Mouse (Mus musculus) left cerebral cortex, postnatal 14 days (tissue): ENCODE results near the gene Lzts2. TPM values are rescaled to one million over a fixed set of nuclear protein-coding genes. Genes with fewer than 3 reads are reported as not detected.
A peak's percentile ranks its signal among the peaks of the same experiment; 100 is the strongest.

Experiments used
- DNase-seq, 2 experiments: peaks; one replicate each; pipeline ENCODE4 v3.0.0; 2021 to 2022; ENCODE audit warnings: low spot score in 2 of 2, mixed read lengths in 1 of 2
- intact Hi-C: fragments of 180-260 bp; cut with DNase I; formaldehyde crosslinking; loops from one replicate; pipeline ENCODE4 v1.15.1; 2025
- long read RNA-seq, 2 experiments: library from polyadenylated mRNA; stranded (forward); transcript quantifications; one replicate each; pipeline ENCODE4 v2.0.0; 2021
- total RNA-seq, 2 experiments: library from RNA; stranded (reverse); gene quantifications; 2 replicates each; pipeline ENCODE4 v1.2.3; 2021

Gene Lzts2
- total RNA-seq, result 10 to 100 TPM; 28.9 to 31.6 TPM
- long read RNA-seq, experiment 1, transcript Lzts2-202 (5 exons, 2,694 nt), result major isoform, 29 of 56 reads
- long read RNA-seq, experiment 1, partial matches to known transcripts, result 12 of 56 reads
- long read RNA-seq, experiment 1, other reads (novel, unspliced or antisense), result 11 of 56 reads
- long read RNA-seq, experiment 2, transcript Lzts2-202 (5 exons, 2,694 nt), result major isoform, 22 of 38 reads
- long read RNA-seq, experiment 2, partial matches to known transcripts, result 7 of 38 reads
- long read RNA-seq, experiment 2, other reads (novel, unspliced or antisense), result 7 of 38 reads

DNA sequence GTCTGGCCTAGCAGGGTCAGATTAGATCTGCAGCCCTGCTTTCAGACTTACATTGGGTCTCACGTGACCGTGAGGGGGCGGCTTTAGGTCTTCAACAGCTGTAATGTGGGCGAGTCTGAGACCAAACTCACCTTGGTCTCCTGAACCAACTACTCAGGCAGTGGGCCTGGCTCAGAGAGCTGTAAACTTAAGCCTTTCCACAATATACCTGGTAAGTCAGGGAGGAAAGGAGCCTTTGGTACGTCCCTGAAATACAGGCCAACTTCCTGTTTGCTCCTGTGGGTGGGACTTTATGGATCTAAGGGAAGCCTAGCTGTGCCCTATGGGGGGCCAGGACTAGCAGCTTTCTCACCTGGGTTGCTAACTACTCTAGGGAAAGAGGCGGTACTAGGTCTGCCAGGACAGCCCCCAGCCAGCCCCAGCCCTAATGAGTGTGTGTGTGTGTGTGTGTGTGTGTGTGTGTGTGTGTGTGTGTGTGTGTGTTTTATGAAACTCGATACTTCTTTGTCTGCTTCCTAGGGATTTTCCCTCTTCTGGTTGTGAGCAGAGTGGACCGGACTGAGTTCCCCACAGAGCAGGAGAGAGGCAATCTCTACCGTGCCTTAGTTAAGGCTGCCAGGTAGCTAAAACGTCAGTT, at the start of gene Lzts2:
Gene Lzts2 (plus strand): TSS at position 80 of the 637 bp plus-strand sequence.
- intact Hi-C loops, result loop anchor here (5.0 kb wide), 1 partner anchor 202 kb away; no protein-coding TSS in a partner anchor
- DNase-seq, result no peak

DNA sequence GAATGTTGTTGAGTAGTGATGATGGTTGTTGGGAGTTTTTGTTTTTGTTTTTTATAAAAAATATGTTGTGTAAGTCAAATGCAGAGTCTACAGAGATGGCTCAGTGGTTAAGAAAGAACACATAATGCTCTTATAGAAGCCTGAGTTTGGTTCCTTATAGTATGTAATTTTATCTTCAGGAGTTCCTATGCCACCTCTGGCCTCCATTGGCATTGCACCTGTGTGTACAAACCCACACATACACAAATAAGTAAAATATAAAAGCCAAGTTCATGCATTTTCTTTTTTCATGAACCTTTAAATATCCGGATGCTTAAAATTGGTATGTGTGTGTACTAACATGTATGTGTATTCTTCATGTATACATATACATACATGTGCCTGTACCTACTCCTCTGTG, 48.2 kb upstream of the Lzts2 start:
- intact Hi-C loops, result no loop called here
- no peak for DNase-seq

DNA sequence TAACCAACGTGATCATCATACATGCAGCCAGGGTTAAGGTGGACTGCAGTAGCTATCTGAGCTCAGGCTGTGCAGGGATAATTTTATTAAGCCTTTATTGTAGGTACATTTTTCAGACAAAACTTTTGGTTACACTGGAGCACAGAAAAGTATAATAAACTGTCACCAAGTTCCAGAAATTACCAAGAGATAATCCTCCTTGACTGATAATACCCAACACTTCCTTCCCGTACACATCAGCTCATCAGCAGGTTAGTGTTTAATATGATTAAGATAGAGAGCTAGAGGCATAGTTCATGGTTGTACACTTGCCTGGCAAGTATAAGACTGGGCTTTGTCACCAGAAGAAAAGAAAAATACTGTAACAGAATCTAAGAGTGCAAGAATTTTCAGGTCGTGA, 45.9 kb upstream of the Lzts2 start:
- DNase-seq, result no peak
- intact Hi-C loops, result no loop called here

- intact Hi-C loops, result no loop called here
- no peak for DNase-seq
These were observed 37.6 kb upstream of the Lzts2 start for GRCm38 (mm10) chr19:44976636-44977035.

DNA sequence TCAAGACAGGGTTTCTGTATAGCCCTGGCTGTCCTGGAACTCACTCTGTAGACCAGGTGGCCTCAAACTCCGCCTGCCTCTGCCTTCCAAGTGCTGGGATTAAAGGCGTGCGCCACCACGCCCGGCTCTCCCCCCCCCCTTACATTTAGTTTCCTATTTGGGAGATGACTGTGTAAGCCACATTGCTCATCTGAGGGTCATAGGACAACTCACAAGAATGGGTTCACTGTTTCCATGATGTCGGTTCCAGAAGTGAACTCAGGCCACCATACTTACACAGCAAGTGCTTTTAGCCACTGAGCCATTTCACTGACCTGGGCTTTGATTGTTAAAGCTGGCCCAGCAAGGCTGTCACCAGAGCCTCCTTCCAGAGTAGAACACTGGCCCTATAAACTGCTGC, 37.1 kb upstream of the Lzts2 start:
- intact Hi-C loops, result no loop called here
- no peak for DNase-seq

GRCm38 (mm10) chr19:44980787-44981186, 33.4 kb upstream of the Lzts2 start:
- intact Hi-C loops, result no loop called here
- DNase-seq, result no peak

GRCm38 (mm10) chr19:44982477-44983115, 31.6 kb upstream of the Lzts2 start:
- no peak for DNase-seq
- intact Hi-C loops, result no loop called here

DNA sequence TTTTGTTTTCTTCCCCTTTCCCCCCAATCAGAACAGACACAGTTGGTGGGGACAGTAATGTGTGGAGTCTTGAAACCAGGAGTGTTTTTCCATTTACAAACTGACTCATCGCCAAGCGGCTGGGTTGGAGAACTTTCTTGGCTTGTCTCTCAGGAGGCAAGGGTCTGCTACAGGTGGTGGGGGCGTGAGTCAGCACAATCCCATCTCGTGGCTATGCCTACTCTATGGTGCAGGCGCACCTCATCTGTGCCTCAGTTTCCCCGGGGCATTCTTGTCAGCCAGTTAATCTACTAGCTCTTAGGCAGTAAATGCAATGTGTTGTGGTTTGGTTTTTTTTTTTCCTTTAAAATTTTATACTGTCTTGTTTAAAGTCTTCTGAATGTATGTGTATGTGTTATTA, 30.8 kb upstream of the Lzts2 start:
- DNase-seq, result no peak
- intact Hi-C loops, result no loop called here

- intact Hi-C loops, result no loop called here
- no peak for DNase-seq
These were observed 29.8 kb upstream of the Lzts2 start for GRCm38 (mm10) chr19:44984420-44984819.

GRCm38 (mm10) chr19:44985159-44985988, 28.8 kb upstream of the Lzts2 start:
- intact Hi-C loops, result loop anchor here (5.0 kb wide), 1 partner anchor 47 kb away; no protein-coding TSS in a partner anchor
- DNase-seq, result no peak

DNA sequence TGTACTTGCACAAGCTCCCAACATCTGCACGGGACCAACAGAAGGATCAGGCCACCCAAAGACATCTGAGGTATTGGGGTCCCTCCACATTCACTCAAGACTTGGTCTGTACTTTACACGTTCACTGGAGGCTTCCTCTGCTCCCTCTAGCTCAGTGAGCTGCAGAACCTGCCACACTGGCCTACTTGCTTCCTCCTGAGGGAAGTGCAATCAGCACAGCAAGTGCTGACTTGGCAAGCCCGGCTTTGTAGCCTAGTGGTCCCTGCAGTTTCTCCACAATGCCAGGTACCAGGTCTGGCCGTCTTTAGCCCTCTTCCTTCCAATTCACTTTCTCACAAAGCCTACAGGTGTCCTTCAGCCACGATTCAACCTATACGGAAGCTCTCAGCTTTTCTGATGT, 27.2 kb upstream of the Lzts2 start:
- intact Hi-C loops, result loop anchor here (5.0 kb wide), 1 partner anchor 45 kb away; no protein-coding TSS in a partner anchor
- DNase-seq, result no peak

DNA sequence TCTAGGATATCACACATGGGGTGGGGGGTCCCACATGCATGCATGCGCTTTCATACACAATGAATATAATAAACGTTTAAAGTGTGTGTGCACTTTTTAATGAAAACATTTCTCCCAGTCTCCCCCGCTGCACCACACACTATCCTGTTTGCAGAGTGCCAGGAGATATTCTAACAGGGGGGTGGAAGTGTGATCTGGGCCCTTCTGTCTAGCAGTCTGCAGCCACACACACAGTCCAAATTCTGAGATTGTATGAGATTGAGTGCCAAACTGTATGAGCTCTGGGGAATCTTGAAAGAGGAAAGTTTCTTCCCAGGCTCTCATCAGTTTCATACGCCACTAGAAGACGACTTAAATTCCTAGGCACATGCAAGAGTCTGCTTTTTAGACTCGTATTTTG, 26.4 kb upstream of the Lzts2 start:
- intact Hi-C loops, result loop anchor here (5.0 kb wide), 1 partner anchor 44 kb away; no protein-coding TSS in a partner anchor
- DNase-seq, result peak; percentile 57 to 61

GRCm38 (mm10) chr19:44988321-44988720, 25.9 kb upstream of the Lzts2 start:
- intact Hi-C loops, result loop anchor here (5.0 kb wide), 1 partner anchor 44 kb away; no protein-coding TSS in a partner anchor
- no peak for DNase-seq

GRCm38 (mm10) chr19:44988831-44989566, 25.2 kb upstream of the Lzts2 start, which contains the start of gene Sema4g:
TSS of gene Sema4g (plus strand) at chr19:44989101.
- intact Hi-C loops, result loop anchor here (5.0 kb wide), 1 partner anchor 43 kb away; no protein-coding TSS in a partner anchor
- DNase-seq, result no peak

- no peak for DNase-seq
- intact Hi-C loops, result loop anchor here (5.0 kb wide), 1 partner anchor 42 kb away; no protein-coding TSS in a partner anchor
These were observed 24.4 kb upstream of the Lzts2 start for GRCm38 (mm10) chr19:44989567-44990495.

DNA sequence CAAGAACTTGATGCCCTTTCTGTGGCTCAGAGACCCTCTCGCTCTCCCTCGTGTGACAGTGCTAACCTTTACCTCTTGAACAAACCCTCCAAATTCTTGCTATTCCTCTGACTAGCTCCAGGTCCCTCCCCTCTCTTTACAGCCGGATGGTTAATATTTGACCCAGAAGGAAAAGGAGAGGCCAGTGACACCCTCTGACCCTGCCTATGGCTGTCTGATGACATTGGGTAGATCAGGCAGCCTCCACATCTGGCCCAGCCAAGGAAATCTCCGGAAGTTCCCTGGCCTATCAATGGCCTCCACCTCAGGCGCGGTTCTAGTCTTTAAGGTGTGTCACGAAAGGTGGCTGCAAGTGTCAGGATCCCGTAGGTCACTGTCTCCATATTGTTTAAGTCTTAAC, 23.2 kb upstream of the Lzts2 start:
- intact Hi-C loops, result no loop called here
- no peak for DNase-seq

GRCm38 (mm10) chr19:44992246-44992645, 22.0 kb upstream of the Lzts2 start:
- DNase-seq, result no peak
- intact Hi-C loops, result no loop called here

GRCm38 (mm10) chr19:44992712-44993111, 21.5 kb upstream of the Lzts2 start:
- DNase-seq, result no peak
- intact Hi-C loops, result no loop called here
